Mouse (Mus musculus): Measurements from ENCODE around the gene Snap29. TPM values are rescaled to one million over a fixed set of nuclear protein-coding genes. Genes with fewer than 3 reads are reported as not detected.

The Snap29 gene
- polyA plus RNA-seq, 1 experiment: 19.6 TPM

- no peak for TF ChIP-seq CTCF (IDR thresholded peaks at IDR 0.05; ENCODE audit: borderline replicate concordance, extremely low read depth, insufficient read depth, insufficient read length)
- DNase-seq (ENCODE audit: low read depth): no peak
Observed at GRCm38 (mm10) chr16:17423021-17423420, 17.2 kb downstream of the Snap29 start.

DNA sequence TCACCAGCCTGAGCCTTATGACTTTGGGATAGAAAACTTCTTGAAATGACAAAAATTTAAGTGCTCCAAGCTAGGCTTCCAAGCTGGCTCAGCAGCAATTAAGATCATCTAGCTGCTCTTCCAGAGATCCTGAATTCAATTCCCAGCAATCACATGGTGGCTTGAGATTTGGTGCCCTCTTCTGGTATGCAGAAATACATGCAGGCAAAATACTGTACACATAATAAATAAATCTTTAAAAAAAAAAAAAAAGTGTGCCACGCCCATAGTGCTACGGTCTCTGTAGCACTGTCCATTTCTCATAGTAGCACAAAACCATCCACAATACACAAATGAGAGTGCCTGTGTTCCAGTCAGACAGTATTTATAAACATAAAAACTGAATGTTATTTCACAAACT is 26.8 kb downstream of the Snap29 start:
- TF ChIP-seq POLR2A (IDR thresholded peaks at IDR 0.05; ENCODE audit: borderline replicate concordance, extremely low read depth, insufficient read depth, insufficient read length, poor library complexity, severe bottlenecking): no peak
- TF ChIP-seq CTCF (IDR thresholded peaks at IDR 0.05; ENCODE audit: borderline replicate concordance, extremely low read depth, insufficient read depth, insufficient read length): peak; percentile 18; the same call in 1 of the 2 replicates
- DNase-seq (ENCODE audit: low read depth): peak; percentile 34

DNA sequence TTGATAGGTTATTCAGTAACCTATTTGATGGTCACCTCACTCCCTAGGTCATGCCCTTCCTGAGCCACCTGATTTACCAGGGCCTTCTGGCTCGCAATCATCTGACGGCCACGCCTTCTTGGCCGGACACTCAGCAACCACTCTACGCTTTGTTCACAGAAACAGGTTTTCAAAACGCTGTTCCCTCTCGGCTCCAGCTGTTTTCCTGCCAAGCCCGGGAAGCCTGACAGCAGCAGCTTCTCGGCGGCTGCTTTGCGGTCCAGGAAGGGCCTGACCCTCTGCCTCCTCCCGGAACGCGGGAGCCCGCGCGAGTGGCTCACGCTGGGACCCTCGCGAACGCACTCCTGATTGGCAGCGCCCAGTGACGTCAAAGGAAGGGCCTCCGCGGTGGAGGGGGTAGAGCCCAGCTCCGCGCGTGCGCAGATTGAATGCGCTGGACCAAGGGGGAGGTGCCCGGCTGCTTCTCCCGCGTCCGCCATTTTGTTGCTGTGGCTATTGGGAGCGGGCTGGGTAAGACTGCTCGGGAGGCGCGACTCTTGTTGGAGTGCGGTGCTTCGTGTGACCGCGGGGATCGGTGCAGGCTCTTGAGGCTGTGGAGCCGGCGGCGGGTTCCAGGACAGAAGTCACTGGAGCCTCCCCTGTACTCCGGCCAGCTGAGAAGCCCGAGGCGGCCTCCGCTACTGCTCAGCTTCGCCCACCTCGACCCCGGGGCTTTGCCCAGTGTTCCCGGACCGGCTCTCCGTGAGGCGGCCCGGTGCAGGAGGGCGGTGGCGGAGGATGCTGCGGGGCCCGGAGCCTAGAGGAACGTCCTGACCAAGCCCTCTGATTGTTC is 46.0 kb downstream of the Snap29 start, which contains the start of gene Crkl:
Crkl (plus strand) TSS at position 447 of the 832 bp plus-strand sequence.
- TF ChIP-seq CTCF (IDR thresholded peaks at IDR 0.05; ENCODE audit: borderline replicate concordance, extremely low read depth, insufficient read depth, insufficient read length) (no peak), POLR2A (IDR thresholded peaks at IDR 0.05; ENCODE audit: borderline replicate concordance, extremely low read depth, insufficient read depth, insufficient read length, poor library complexity, severe bottlenecking) (peak; percentile 73; the same call in 1 of the 2 replicates)
- DNase-seq (ENCODE audit: low read depth): peak; percentile 99

GRCm38 (mm10) chr16:17452373-17452715 is 46.6 kb downstream of the Snap29 start:
- TF ChIP-seq POLR2A (IDR thresholded peaks at IDR 0.05; ENCODE audit: borderline replicate concordance, extremely low read depth, insufficient read depth, insufficient read length, poor library complexity, severe bottlenecking) (peak; percentile 18; the same call in 1 of the 2 replicates), CTCF (IDR thresholded peaks at IDR 0.05; ENCODE audit: borderline replicate concordance, extremely low read depth, insufficient read depth, insufficient read length) (no peak)
- DNase-seq (ENCODE audit: low read depth): no peak

- peak; percentile 51 for DNase-seq (ENCODE audit: low read depth)
- TF ChIP-seq POLR2A (IDR thresholded peaks at IDR 0.05; ENCODE audit: borderline replicate concordance, extremely low read depth, insufficient read depth, insufficient read length, poor library complexity, severe bottlenecking) (no peak), CTCF (IDR thresholded peaks at IDR 0.05; ENCODE audit: borderline replicate concordance, extremely low read depth, insufficient read depth, insufficient read length) (no peak)
Observed at GRCm38 (mm10) chr16:17456901-17457300, 51.1 kb downstream of the Snap29 start.

DNA sequence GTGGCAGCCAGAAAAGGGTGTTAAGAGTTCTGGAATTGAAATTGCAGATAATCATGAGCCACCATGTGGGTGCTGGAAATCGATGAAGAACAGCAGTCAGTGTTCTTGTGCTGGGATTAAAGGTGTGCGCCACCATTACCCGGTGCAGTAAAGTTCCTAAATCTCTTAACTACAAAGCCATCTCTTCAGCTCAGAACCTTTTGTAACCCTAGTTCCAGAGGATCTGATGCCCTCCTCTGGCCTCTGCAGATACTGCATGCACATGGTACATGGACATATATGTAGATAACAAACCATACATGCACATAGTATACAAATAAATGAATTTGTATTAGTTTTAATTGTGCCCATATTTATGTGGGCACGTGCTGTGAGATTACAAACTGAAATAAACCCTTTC is 54.5 kb downstream of the Snap29 start:
- TF ChIP-seq CTCF (IDR thresholded peaks at IDR 0.05; ENCODE audit: borderline replicate concordance, extremely low read depth, insufficient read depth, insufficient read length) (peak; percentile 17; the same call in 1 of the 2 replicates), POLR2A (IDR thresholded peaks at IDR 0.05; ENCODE audit: borderline replicate concordance, extremely low read depth, insufficient read depth, insufficient read length, poor library complexity, severe bottlenecking) (no peak)
- DNase-seq (ENCODE audit: low read depth): no peak

DNA sequence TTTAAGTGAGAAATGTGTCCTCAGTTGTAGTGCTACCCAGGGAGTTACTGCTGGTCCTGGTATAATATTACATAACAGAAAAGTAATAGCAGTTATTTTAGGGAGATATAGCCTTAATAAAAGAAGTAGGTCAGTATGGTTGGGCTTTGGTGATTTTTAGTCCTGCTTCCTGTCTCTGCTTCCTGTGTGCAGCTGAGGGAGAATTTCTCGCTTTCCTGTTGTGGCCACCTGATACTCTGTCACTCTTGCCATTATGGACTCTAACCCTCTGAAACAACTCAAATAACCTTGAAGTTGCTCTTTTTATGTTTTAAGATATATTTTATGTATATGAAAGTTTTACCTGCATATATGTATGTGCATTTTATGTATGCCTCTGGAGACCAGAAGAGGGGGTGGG is 55.8 kb downstream of the Snap29 start:
- no peak for DNase-seq (ENCODE audit: low read depth)
- TF ChIP-seq POLR2A (IDR thresholded peaks at IDR 0.05; ENCODE audit: borderline replicate concordance, extremely low read depth, insufficient read depth, insufficient read length, poor library complexity, severe bottlenecking): no peak
- TF ChIP-seq CTCF (IDR thresholded peaks at IDR 0.05; ENCODE audit: borderline replicate concordance, extremely low read depth, insufficient read depth, insufficient read length): no peak

- no peak for TF ChIP-seq CTCF (IDR thresholded peaks at IDR 0.05; ENCODE audit: borderline replicate concordance, extremely low read depth, insufficient read depth, insufficient read length)
- no peak for TF ChIP-seq POLR2A (IDR thresholded peaks at IDR 0.05; ENCODE audit: borderline replicate concordance, extremely low read depth, insufficient read depth, insufficient read length, poor library complexity, severe bottlenecking)
- DNase-seq (ENCODE audit: low read depth): no peak
Observed at GRCm38 (mm10) chr16:17463184-17463583, 57.4 kb downstream of the Snap29 start.

GRCm38 (mm10) chr16:17466875-17467663 is 61.3 kb downstream of the Snap29 start:
- DNase-seq (ENCODE audit: low read depth): peak; percentile 15
- TF ChIP-seq POLR2A (IDR thresholded peaks at IDR 0.05; ENCODE audit: borderline replicate concordance, extremely low read depth, insufficient read depth, insufficient read length, poor library complexity, severe bottlenecking): no peak
- TF ChIP-seq CTCF (IDR thresholded peaks at IDR 0.05; ENCODE audit: borderline replicate concordance, extremely low read depth, insufficient read depth, insufficient read length): no peak

DNA sequence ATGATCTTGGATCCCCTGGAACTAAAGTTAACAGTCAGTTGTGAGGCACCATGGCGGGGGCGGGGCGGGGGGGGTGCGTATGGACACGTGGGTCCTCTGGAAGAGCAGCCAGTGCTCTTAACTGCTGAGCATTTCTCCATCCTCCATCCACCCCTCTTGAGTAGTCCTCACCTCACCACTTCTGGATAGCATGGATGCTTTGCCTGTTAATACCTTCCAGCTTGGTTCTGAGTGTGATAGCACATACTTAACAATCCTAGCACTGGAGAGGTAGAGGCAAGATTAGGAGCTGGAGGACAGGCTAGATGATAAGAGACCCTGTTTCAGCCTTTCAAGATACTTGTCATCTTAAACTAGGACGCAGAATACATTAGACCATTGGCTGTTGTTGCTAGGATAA is 66.7 kb downstream of the Snap29 start:
- DNase-seq (ENCODE audit: low read depth): no peak

DNA sequence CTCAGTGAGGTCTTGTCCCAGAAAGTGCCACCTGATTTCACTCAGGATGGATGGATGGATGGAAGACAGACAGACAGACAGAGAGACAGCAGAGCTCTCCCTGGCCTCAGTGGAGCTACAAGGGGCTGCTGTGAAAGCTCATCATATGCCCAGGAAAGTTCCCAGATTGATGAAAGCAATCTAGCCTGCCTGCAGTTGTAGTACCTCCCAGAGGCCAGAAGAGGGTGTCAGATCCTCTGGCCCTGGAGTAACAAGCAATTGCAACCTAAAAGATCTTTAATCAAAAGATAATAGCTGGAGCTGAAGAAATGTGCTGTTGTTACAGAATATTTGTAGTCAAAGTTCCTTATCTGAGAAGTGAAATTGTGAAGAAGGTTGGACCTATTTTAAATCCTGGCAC is 68.3 kb downstream of the Snap29 start:
- peak; percentile 43 for DNase-seq (ENCODE audit: low read depth)
- TF ChIP-seq POLR2A (IDR thresholded peaks at IDR 0.05; ENCODE audit: borderline replicate concordance, extremely low read depth, insufficient read depth, insufficient read length, poor library complexity, severe bottlenecking): no peak
- TF ChIP-seq CTCF (IDR thresholded peaks at IDR 0.05; ENCODE audit: borderline replicate concordance, extremely low read depth, insufficient read depth, insufficient read length): peak; percentile 66; the same call in 1 of the 2 replicates

More for the DNA sequence above, 66.7 kb downstream of the Snap29 start:
- TF ChIP-seq CTCF (IDR thresholded peaks at IDR 0.05; ENCODE audit: borderline replicate concordance, extremely low read depth, insufficient read depth, insufficient read length) (no peak), POLR2A (IDR thresholded peaks at IDR 0.05; ENCODE audit: borderline replicate concordance, extremely low read depth, insufficient read depth, insufficient read length, poor library complexity, severe bottlenecking) (no peak)

Measured in brain, embryonic 14.5 days (tissue).